Mouse (Mus musculus): ENCODE measurements around the gene Zfp866. TPM values are rescaled to one million over a fixed set of nuclear protein-coding genes. Genes with fewer than 3 reads are reported as not detected.
A peak's percentile ranks its signal among the peaks of the same experiment; 100 is the strongest.

Zfp866 gene
- polyA plus RNA-seq (2016; fragmentation: Nextera tagmentation; extraction: Ambion mirVana): 38.8 and 39.5 TPM in 2 replicates

DNA sequence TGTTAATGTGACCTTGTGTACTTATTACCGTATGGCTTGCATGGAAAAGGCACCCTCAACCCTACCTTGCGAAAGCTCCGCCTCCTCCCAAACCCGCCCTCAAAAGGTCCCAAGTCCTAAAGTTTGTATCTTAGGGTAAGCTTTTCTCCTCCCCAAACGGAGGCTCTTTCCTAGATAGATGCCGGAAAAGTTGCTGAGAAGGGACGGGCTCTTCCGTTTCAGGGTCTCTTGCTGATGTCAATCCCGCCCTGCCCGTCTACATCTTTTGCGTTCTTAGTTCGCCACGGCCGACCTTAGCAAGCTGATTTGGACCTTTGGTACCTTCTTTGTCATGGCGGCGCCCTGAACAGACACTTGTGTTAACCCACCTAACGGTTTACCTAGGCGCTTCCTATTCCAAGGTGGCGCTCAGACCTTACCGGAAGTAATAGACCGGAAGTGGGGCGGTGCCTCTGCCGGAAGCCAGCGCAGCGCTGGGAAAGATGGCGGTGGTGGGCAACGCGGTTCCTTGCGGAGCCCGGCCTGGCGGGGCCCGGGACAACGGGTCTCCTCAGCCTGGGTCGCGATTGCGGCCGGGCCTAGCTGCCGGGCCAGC is at the start of gene Zfp866, which contains the start of gene Atp13a1:
Gene Zfp866 (minus strand): TSS at position 406 of the 595 bp plus-strand sequence.
Gene Atp13a1 (plus strand): TSS at position 391 of the 595 bp plus-strand sequence.
- ATAC-seq (ENCODE audit: low FRiP score, low read depth): peak; percentile 96
- peak within 1 kb of the TSS; percentile 51 for H3K27ac ChIP-seq
- H3K4me2 ChIP-seq (replicated peaks): peak within 1 kb of the TSS; percentile 83
- no peaks in the 10 kb centered on the region for H3K9me3 ChIP-seq
- peaks cover 23% of the 10 kb centered on the region for H3K36me3 ChIP-seq
- under 1% methylated on average over 38 of the region's 38 CpGs for WGBS
- peak within 1 kb of the TSS; percentile 97 for H3K4me3 ChIP-seq
- no peaks in the 10 kb centered on the region for H3K27me3 ChIP-seq (replicated peaks)
- H3K4me1 ChIP-seq: peaks cover 13% of the 10 kb centered on the region
- H3K9ac ChIP-seq: peak within 1 kb of the TSS; percentile 87

DNA sequence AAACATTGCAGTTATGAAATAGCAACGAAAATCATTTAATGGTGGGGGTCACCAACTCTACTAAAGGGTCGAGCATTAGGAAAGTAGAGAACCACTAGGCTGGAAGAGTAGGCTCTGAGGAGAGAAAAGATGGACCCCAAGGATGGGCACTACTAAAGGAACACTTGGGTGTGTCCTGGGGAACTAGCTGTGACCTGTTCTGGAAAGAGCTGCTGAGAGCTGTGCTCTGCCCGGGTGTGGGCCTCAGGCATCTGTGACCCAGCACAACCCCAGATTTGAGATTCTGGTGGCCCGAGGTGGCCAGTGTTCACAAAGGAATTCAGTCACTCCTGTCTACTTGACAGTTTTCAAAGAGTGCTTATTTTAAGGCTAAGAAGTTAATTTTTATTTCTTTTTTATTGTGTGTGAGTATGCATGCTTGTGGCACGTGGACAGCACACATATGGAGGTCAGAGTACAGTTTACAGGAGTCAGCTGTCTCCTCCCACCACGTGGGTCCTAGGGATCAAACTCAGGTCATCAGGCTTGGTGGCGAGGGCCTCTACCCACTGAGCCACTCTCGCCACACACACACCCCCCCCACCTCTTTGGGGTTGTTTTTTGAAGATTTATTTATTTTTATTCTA is 46.2 kb upstream of the Zfp866 start:
- Histone ChIP-seq H3K4me2 (replicated peaks) (no peak overlapping the region), H3K9ac (no peak overlapping the region), H3K27ac (no peak overlapping the region), H3K4me1 (peaks cover 13% of the 10 kb centered on the region), H3K36me3 (peaks cover 4% of the 10 kb centered on the region; the same call in 1 of the 2 replicates), H3K27me3 (replicated peaks) (no peaks in the 10 kb centered on the region), H3K9me3 (no peaks in the 10 kb centered on the region), H3K4me3 (no peak overlapping the region)
- ATAC-seq (ENCODE audit: low FRiP score, low read depth): no peak
- 80% methylated on average over 8 of the region's 8 CpGs for WGBS

DNA sequence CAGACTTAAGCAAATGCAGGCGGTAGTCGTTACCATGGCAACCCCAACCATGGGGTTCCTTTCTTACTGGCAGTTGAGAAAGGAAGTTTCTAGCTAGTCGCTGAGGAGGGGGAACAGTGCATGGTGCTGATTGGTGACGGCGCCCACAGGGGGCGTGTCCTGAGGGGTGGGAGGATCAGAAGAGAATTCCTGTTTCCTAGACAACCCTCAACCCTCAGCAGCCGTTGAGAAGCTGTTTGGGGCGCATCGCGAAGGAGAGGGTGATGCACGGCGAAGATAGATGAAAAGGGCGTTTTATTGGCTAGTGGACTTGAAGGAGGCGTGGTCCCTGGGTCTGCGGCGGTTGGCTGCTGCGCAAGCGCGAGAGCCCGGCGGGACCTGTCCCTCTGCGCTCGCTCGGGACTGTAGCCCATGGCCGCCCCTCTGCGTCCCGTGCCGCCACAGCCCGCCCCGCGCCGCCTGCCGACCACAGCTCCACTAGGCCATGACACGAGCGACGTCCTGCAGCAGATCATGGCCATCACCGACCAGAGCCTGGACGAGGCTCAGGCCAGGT is 41.4 kb upstream of the Zfp866 start, which contains the start of gene Pbx4:
Gene Pbx4 (plus strand): TSS at position 194 of the 556 bp plus-strand sequence.
- H3K27me3 ChIP-seq (replicated peaks): no peaks in the 10 kb centered on the region
- H3K4me1 ChIP-seq: peaks cover 17% of the 10 kb centered on the region
- peak within 1 kb of the TSS; percentile 70 for H3K4me3 ChIP-seq
- peaks cover 3% of the 10 kb centered on the region for H3K36me3 ChIP-seq
- peak; percentile 99 for ATAC-seq (ENCODE audit: low FRiP score, low read depth)
- H3K4me2 ChIP-seq (replicated peaks): peak within 1 kb of the TSS; percentile 81
- peak within 1 kb of the TSS; percentile 80; the same call in 1 of the 2 replicates for H3K27ac ChIP-seq
- peak within 1 kb of the TSS; percentile 76 for H3K9ac ChIP-seq
- H3K9me3 ChIP-seq: no peaks in the 10 kb centered on the region
- WGBS: 0% methylated on average over 38 of the region's 38 CpGs

GRCm38 (mm10) chr8:69826371-69826770 is 35.4 kb upstream of the Zfp866 start:
- H3K36me3 ChIP-seq: peaks cover 21% of the 10 kb centered on the region
- H3K9me3 ChIP-seq: no peaks in the 10 kb centered on the region
- no peaks in the 10 kb centered on the region for H3K27me3 ChIP-seq (replicated peaks)
- WGBS: 91% methylated on average over 12 of the region's 12 CpGs
- no peak overlapping the region for H3K4me2 ChIP-seq (replicated peaks)
- H3K4me1 ChIP-seq: peaks cover 24% of the 10 kb centered on the region
- H3K9ac ChIP-seq: no peak overlapping the region
- H3K27ac ChIP-seq: no peak overlapping the region
- ATAC-seq (ENCODE audit: low FRiP score, low read depth): no peak
- no peak overlapping the region for H3K4me3 ChIP-seq

DNA sequence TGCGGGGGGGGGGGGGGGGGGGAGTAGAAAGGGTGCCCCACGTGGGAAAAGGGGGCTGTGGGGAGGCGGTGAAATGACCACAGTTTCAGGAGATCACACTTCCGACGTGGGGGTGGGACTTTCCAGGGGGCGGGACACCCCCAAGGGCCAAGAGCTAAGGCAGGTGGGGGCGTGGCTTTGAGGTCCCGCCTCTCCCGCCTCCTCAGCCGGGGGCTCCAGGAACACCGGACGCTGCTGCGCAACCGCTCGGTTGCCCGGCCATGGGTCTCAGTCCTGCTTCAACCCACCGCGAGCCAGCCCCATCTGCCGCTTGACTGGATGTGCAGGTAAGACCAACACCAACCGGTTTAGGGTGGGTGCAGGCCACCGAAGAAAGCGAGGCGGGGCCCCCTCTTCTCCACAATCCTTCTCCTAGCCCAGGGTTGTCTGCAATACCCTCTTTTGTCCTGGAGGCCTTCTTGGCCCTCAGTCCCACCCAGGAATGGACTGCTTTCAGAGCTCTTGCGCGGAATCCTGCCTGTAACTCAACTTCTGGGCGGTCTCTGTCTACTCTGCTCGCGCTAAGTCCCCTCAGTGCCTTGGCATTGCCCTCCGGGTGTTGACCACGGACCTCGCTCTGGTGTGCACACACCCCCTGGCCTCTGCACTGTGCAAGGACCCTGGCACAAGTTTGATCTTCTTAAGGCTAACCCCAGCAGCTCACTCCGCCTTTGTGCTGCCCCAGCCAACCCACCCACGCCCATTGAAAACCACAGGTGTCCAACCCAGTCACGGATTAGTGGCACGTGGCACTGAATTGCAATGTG is 31.6 kb upstream of the Zfp866 start, which contains the start of gene Lpar2:
Gene Lpar2 (plus strand): TSS at position 44 of the 806 bp plus-strand sequence.
- Histone ChIP-seq H3K9me3 (no peaks in the 10 kb centered on the region), H3K27ac (no peak within 1 kb of the TSS), H3K36me3 (peaks cover 31% of the 10 kb centered on the region), H3K27me3 (replicated peaks) (peaks cover 5% of the 10 kb centered on the region; the same call in 1 of the 2 replicates), H3K9ac (peak within 1 kb of the TSS; percentile 68), H3K4me1 (peaks cover 24% of the 10 kb centered on the region), H3K4me3 (peak within 1 kb of the TSS; percentile 53), H3K4me2 (replicated peaks) (peak within 1 kb of the TSS; percentile 89)
- WGBS: 1% methylated on average over 33 of the region's 35 CpGs
- ATAC-seq (ENCODE audit: low FRiP score, low read depth): peak; percentile 71

DNA sequence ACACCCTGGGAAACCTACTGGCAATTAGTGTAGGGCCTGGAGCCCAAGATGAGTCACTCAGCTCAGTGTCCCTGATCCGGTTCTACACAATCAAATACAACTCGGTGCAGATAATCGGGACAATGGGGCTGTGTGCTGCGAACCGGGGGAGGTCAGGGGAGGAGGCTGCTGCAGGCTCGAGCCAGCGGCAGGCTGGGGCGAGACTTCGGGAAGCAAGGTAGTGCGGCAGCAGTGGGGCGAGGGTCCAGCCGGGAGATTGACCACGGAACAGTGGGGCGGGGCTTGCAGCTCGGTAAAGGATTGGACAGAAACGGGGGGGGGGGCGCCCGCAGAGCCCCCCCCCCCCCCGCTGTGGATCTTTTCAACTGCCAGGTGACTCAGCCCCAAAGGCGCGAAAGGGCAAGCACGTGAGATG is 31.0 kb upstream of the Zfp866 start:
- Histone ChIP-seq H3K9ac (peak overlapping the region; percentile 68), H3K4me3 (peak overlapping the region; percentile 53), H3K9me3 (no peaks in the 10 kb centered on the region), H3K4me1 (peaks cover 24% of the 10 kb centered on the region), H3K4me2 (replicated peaks) (peak overlapping the region; percentile 89), H3K27me3 (replicated peaks) (peaks cover 5% of the 10 kb centered on the region; the same call in 1 of the 2 replicates), H3K27ac (no peak overlapping the region), H3K36me3 (peaks cover 35% of the 10 kb centered on the region)
- WGBS: 0% methylated on average over 18 of the region's 22 CpGs
- ATAC-seq (ENCODE audit: low FRiP score, low read depth): peak; percentile 69

DNA sequence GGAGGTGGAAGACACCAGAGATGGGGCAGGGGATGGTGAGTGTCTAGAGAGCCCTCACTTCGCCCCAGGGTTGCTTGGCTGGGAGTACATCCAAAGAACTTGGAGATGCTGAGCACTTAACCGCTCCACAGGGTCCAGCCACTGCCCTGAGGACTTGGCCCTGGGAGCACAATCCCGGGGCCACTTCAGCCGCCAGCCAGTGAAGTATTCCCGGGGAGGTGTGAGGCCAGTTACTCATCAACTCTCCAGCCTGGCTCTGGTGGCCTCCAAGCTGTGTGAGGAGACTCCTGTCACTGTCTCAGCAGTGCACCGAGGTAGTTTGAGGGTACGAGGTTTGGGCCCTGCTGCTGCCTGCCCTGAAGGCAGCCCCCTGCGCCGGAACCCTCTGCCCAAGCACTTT is 29.5 kb upstream of the Zfp866 start:
- peaks cover 5% of the 10 kb centered on the region; the same call in 1 of the 2 replicates for H3K27me3 ChIP-seq (replicated peaks)
- no peak overlapping the region for H3K4me3 ChIP-seq
- H3K36me3 ChIP-seq: peaks cover 38% of the 10 kb centered on the region
- no peak for ATAC-seq (ENCODE audit: low FRiP score, low read depth)
- no peaks in the 10 kb centered on the region for H3K9me3 ChIP-seq
- no peak overlapping the region for H3K27ac ChIP-seq
- no peak overlapping the region for H3K9ac ChIP-seq
- no peak overlapping the region for H3K4me2 ChIP-seq (replicated peaks)
- 76% methylated on average over 9 of the region's 9 CpGs for whole genome bisulfite sequencing
- peaks cover 24% of the 10 kb centered on the region for H3K4me1 ChIP-seq

GRCm38 (mm10) chr8:69815396-69815795 is 24.4 kb upstream of the Zfp866 start:
- H3K27ac ChIP-seq: no peak overlapping the region
- no peak overlapping the region for H3K9ac ChIP-seq
- no peaks in the 10 kb centered on the region for H3K9me3 ChIP-seq
- no peak overlapping the region for H3K4me3 ChIP-seq
- no peak overlapping the region for H3K4me2 ChIP-seq (replicated peaks)
- H3K4me1 ChIP-seq: no peaks in the 10 kb centered on the region
- no peak for ATAC-seq (ENCODE audit: low FRiP score, low read depth)
- over 99% methylated on average over 4 of the region's 4 CpGs for WGBS
- H3K27me3 ChIP-seq (replicated peaks): 0 out of 2 replicates have a peak, but pooled peaks cover under 1% of the 10 kb centered on the region
- H3K36me3 ChIP-seq: peaks cover 58% of the 10 kb centered on the region

DNA sequence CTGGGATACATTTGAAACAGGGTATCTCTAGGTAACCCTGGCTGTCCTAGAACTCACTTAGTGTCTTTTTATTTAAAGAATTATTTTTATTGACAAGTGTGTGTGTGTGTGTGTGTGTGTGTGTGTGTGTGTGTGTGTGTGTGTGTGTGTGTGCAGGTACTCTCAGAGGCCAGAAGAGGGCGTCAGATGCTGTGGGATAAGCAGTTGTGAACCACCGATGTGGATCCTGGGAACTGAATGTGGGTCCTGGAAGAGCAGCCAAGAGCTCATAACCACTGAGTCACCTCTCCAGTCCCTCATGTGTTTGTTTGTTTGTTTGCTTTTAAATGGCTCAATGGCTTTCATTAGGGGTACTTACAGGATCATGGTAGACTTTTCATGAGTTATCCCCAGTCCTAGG is 23.9 kb upstream of the Zfp866 start:
- H3K27me3 ChIP-seq (replicated peaks): no peaks in the 10 kb centered on the region
- no peak overlapping the region for H3K4me2 ChIP-seq (replicated peaks)
- 79% methylated on average over 2 of the region's 2 CpGs for WGBS

GRCm38 (mm10) chr8:69809820-69810219 is 18.8 kb upstream of the Zfp866 start:
- H3K9me3 ChIP-seq: no peaks in the 10 kb centered on the region
- 79% methylated on average over 3 of the region's 3 CpGs for WGBS
- no peak overlapping the region for H3K4me3 ChIP-seq
- H3K4me2 ChIP-seq (replicated peaks): peak overlapping the region; percentile 87
- H3K4me1 ChIP-seq: peaks cover 16% of the 10 kb centered on the region
- no peak overlapping the region for H3K9ac ChIP-seq
- no peaks in the 10 kb centered on the region for H3K27me3 ChIP-seq (replicated peaks)
- peaks cover 56% of the 10 kb centered on the region for H3K36me3 ChIP-seq
- no peak for ATAC-seq (ENCODE audit: low FRiP score, low read depth)
- no peak overlapping the region for H3K27ac ChIP-seq

More for the DNA sequence above, 23.9 kb upstream of the Zfp866 start:
- ATAC-seq (ENCODE audit: low FRiP score, low read depth): no peak
- H3K4me3 ChIP-seq: no peak overlapping the region
- no peaks in the 10 kb centered on the region for H3K9me3 ChIP-seq
- peaks cover 56% of the 10 kb centered on the region for H3K36me3 ChIP-seq
- no peak overlapping the region for H3K9ac ChIP-seq
- no peaks in the 10 kb centered on the region for H3K4me1 ChIP-seq
- H3K27ac ChIP-seq: no peak overlapping the region

- peaks cover 16% of the 10 kb centered on the region for H3K4me1 ChIP-seq
- WGBS: 3% methylated on average over 23 of the region's 23 CpGs
- H3K36me3 ChIP-seq: peaks cover 54% of the 10 kb centered on the region
- peak overlapping the region; percentile 47 for H3K4me3 ChIP-seq
- H3K9me3 ChIP-seq: no peaks in the 10 kb centered on the region
- peak overlapping the region; percentile 87 for H3K4me2 ChIP-seq (replicated peaks)
- H3K27me3 ChIP-seq (replicated peaks): no peaks in the 10 kb centered on the region
- ATAC-seq (ENCODE audit: low FRiP score, low read depth): peak; percentile 77
- peak overlapping the region; percentile 79 for H3K9ac ChIP-seq
- H3K27ac ChIP-seq: peak overlapping the region; percentile 50; the same call in 1 of the 2 replicates
These were observed 18.0 kb upstream of the Zfp866 start for GRCm38 (mm10) chr8:69808864-69809403.
